Mouse (Mus musculus): ENCODE results near the gene Slc7a10. TPM values are rescaled to one million over a fixed set of nuclear protein-coding genes. Genes with fewer than 3 reads are reported as not detected.
A peak's percentile ranks its signal among the peaks of the same experiment; 100 is the strongest.

The Slc7a10 gene
- polyA plus RNA-seq, 1 experiment from 2014 or later = 3.6 TPM

DNA sequence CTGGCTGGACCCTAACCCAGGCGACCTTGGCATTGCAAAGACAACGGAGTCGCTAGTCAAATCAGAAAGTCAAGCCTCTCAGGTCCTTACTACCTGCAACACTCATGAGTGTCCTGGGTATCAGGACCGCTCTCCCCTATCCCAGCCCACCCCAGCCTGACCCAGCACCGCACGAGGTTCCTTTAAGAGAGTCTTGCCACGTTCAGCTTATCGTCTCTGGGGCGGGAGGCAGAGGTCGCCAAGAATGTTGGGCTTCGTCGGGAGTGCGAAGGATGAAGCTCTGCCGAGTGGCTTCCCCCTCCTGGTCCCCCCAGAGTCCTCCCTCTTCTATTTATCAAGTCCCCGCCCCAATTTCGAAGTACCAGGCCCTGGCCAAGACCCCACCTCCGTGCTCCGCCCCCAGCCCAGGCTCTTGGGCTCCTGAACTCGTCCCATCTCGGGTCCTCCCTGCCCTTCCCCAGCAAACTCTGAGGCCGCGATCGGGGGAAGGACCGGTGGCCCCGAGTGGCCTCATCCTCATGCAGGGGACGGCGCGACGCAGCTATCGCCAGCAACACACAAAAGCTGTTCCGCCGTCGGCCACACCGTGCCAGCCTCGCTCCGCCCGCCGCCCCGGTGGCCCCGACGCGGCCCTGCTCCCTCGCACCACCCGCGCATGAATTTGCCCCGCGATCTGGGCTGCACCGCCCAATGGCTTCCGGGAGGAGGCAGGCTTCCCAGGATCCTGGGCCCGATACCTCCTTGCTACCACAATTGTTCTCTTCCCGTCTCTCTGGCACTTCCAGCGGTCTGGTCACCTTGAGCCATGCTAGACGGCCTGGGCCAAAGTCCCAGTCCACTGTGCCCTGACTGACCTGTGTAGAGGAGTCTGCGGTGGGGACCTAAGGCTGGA, 1.1 kb upstream of the Slc7a10 start:
- Histone ChIP-seq H3K9me3 (0 out of 2 replicates have a peak, but pooled peaks cover 4% of the 10 kb centered on the region), H3K9ac (replicated peaks) (peak overlapping the region; percentile 52), H3K4me2 (replicated peaks) (peak overlapping the region; percentile 61), H3K36me3 (no peaks in the 10 kb centered on the region), H3K4me1 (replicated peaks) (peaks cover 18% of the 10 kb centered on the region), H3K4me3 (replicated peaks) (peak overlapping the region; percentile 38), H3K27ac (no peak overlapping the region), H3K27me3 (peaks cover 49% of the 10 kb centered on the region)
- WGBS = 2% methylated on average over 54 of the region's 54 CpGs
- peak; percentile 64 for ATAC-seq

DNA sequence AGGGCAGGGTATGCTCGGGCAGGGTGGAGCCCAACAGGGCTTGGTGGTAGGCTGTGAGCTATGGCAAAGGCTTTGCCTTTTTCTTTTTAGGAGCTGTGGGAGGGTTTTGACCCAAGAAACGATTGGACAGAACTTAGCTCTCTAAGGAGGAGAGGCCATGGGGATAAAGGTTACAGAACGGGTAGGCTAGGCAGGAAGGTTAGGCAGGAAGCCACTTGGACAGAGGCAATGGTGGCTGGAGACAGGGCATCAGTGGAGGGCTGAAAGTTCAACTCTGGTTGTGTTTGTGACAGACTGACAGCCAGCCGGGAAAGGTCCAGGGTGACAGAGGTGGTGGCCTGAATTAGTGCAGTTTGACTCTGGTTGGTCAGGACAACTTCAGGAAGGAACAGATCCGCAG, 3.5 kb downstream of the Slc7a10 start:
- ATAC-seq = no peak
- WGBS = 74% methylated on average over 5 of the region's 5 CpGs
- H3K4me1 ChIP-seq (replicated peaks) = peaks cover 24% of the 10 kb centered on the region
- H3K4me2 ChIP-seq (replicated peaks) = no peak overlapping the region
- no peak overlapping the region for H3K9ac ChIP-seq (replicated peaks)
- no peak overlapping the region for H3K4me3 ChIP-seq (replicated peaks)
- H3K27me3 ChIP-seq = peaks cover 40% of the 10 kb centered on the region
- H3K9me3 ChIP-seq = no peaks in the 10 kb centered on the region
- H3K36me3 ChIP-seq = no peaks in the 10 kb centered on the region
- no peak overlapping the region for H3K27ac ChIP-seq

DNA sequence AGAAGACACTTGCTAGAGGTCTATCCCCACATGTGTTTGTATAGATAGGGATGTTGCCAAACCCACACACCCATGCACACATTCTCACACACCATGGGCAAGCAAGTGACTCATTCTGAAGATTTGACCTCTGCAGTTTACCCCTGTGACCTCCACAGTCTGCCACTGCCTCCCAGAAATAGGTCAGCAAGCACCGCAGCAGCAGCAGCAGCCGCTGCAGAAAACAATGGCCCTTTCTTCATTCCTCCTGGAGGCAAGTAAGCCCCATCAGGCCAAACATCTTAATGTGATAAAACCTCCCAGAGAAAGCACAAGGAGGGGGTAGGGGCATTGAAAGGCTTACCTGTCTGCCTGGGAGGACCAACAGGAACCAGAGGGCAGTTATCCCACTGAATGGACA, 5.1 kb downstream of the Slc7a10 start:
- Histone ChIP-seq H3K9me3 (no peaks in the 10 kb centered on the region), H3K36me3 (no peaks in the 10 kb centered on the region), H3K4me2 (replicated peaks) (no peak overlapping the region), H3K27ac (no peak overlapping the region), H3K9ac (replicated peaks) (no peak overlapping the region), H3K4me1 (replicated peaks) (peaks cover 8% of the 10 kb centered on the region), H3K4me3 (replicated peaks) (no peak overlapping the region), H3K27me3 (peaks cover 24% of the 10 kb centered on the region)
- no peak for ATAC-seq
- WGBS = 4% methylated on average over 2 of the region's 2 CpGs

- Histone ChIP-seq H3K9ac (replicated peaks) (no peak overlapping the region), H3K36me3 (peaks cover 37% of the 10 kb centered on the region), H3K27ac (no peak overlapping the region), H3K4me2 (replicated peaks) (no peak overlapping the region), H3K4me3 (replicated peaks) (no peak overlapping the region), H3K9me3 (no peaks in the 10 kb centered on the region), H3K27me3 (no peaks in the 10 kb centered on the region), H3K4me1 (replicated peaks) (0 out of 2 replicates have a peak, but pooled peaks cover 10% of the 10 kb centered on the region)
- 70% methylated on average over 2 of the region's 2 CpGs for WGBS
- no peak for ATAC-seq
Observed at GRCm38 (mm10) chr7:35197022-35197421, 10.8 kb downstream of the Slc7a10 start.

- Histone ChIP-seq H3K27ac (no peak overlapping the region), H3K4me2 (replicated peaks) (no peak overlapping the region), H3K4me1 (replicated peaks) (0 out of 2 replicates have a peak, but pooled peaks cover 6% of the 10 kb centered on the region), H3K9me3 (no peaks in the 10 kb centered on the region), H3K36me3 (peaks cover 58% of the 10 kb centered on the region), H3K9ac (replicated peaks) (no peak overlapping the region), H3K4me3 (replicated peaks) (no peak overlapping the region), H3K27me3 (no peaks in the 10 kb centered on the region)
- WGBS = 96% methylated on average over 12 of the region's 12 CpGs
- no peak for ATAC-seq
Observed at GRCm38 (mm10) chr7:35198981-35199754, 13.0 kb downstream of the Slc7a10 start.

DNA sequence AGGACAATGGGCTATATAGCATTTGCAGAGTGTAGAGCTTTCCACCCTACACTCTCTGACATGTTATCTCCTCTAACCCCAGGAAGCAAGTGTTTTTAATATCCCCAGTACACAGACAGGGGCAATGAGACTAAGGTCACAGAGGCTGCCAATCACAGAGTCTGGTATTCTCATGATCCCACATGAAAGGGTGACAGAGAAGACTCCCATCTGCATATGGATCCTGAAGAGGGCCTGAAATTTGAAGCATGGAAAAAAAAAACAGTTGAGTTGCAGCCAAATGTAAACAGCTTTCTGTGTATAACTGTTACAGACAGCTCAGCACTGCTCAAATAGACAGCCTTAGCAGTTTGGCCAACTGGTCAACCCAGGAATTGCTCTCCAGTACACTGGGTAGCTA, 13.6 kb downstream of the Slc7a10 start:
- Histone ChIP-seq H3K27ac (no peak overlapping the region), H3K27me3 (no peaks in the 10 kb centered on the region), H3K4me1 (replicated peaks) (0 out of 2 replicates have a peak, but pooled peaks cover 6% of the 10 kb centered on the region), H3K9ac (replicated peaks) (no peak overlapping the region), H3K9me3 (no peaks in the 10 kb centered on the region), H3K36me3 (peaks cover 64% of the 10 kb centered on the region), H3K4me2 (replicated peaks) (no peak overlapping the region), H3K4me3 (replicated peaks) (no peak overlapping the region)
- ATAC-seq = no peak

GRCm38 (mm10) chr7:35211791-35212190, 25.6 kb downstream of the Slc7a10 start:
- Histone ChIP-seq H3K4me2 (replicated peaks) (no peak overlapping the region), H3K9me3 (no peaks in the 10 kb centered on the region), H3K36me3 (peaks cover 61% of the 10 kb centered on the region), H3K9ac (replicated peaks) (no peak overlapping the region), H3K27me3 (no peaks in the 10 kb centered on the region), H3K4me1 (replicated peaks) (peaks cover 30% of the 10 kb centered on the region), H3K4me3 (replicated peaks) (no peak overlapping the region), H3K27ac (no peak overlapping the region)
- WGBS = 97% methylated on average over 4 of the region's 4 CpGs
- ATAC-seq = no peak

GRCm38 (mm10) chr7:35214442-35215222, 28.4 kb downstream of the Slc7a10 start:
- Histone ChIP-seq H3K9me3 (no peaks in the 10 kb centered on the region), H3K4me1 (replicated peaks) (peaks cover 30% of the 10 kb centered on the region), H3K4me2 (replicated peaks) (peak overlapping the region; percentile 75), H3K36me3 (peaks cover 34% of the 10 kb centered on the region), H3K27me3 (no peaks in the 10 kb centered on the region), H3K27ac (peak overlapping the region; percentile 92), H3K9ac (replicated peaks) (peak overlapping the region; percentile 95), H3K4me3 (replicated peaks) (peak overlapping the region; percentile 74)
- under 1% methylated on average over 43 of the region's 79 CpGs for WGBS
- ATAC-seq = peak; percentile 62

DNA sequence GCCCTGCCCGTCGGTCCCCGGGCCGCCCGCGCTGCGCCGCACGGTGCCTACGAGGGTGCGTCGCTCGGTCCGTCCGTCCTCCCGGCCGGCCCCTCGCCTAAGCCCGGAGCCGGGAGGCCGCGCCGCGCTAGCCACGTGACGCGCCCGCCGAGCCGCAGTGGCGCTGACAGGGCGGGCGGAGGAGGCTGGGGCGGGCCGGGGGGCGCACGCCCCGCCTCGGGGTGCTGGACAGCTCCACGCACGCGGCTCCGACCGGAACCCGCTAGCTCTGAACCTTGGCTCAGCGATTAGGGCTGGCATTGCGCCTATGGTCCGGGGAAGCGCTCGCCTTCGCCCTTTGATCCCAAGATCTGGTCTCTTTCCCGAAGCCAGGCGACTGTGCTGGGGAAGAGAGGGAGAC, 29.0 kb downstream of the Slc7a10 start, which contains the start of gene Lrp3:
TSS of gene Lrp3 (minus strand) at position 274 of the 400 bp plus-strand sequence.
- peak; percentile 89 for ATAC-seq

GRCm38 (mm10) chr7:35215731-35216130, 29.5 kb downstream of the Slc7a10 start:
- no peaks in the 10 kb centered on the region for H3K9me3 ChIP-seq
- 44% methylated on average over 5 of the region's 5 CpGs for WGBS
- H3K4me2 ChIP-seq (replicated peaks) = peak overlapping the region; percentile 75
- no peaks in the 10 kb centered on the region for H3K27me3 ChIP-seq
- peaks cover 30% of the 10 kb centered on the region for H3K4me1 ChIP-seq (replicated peaks)
- peak overlapping the region; percentile 74 for H3K4me3 ChIP-seq (replicated peaks)
- H3K27ac ChIP-seq = peak overlapping the region; percentile 92
- no peak for ATAC-seq
- H3K36me3 ChIP-seq = peaks cover 23% of the 10 kb centered on the region
- peak overlapping the region; percentile 95 for H3K9ac ChIP-seq (replicated peaks)

More for the DNA sequence above, 29.0 kb downstream of the Slc7a10 start, which contains the start of gene Lrp3:
- H3K9ac ChIP-seq (replicated peaks) = peak within 1 kb of the TSS; percentile 95
- peak within 1 kb of the TSS; percentile 74 for H3K4me3 ChIP-seq (replicated peaks)
- H3K9me3 ChIP-seq = no peaks in the 10 kb centered on the region
- H3K27ac ChIP-seq = peak within 1 kb of the TSS; percentile 92
- H3K4me2 ChIP-seq (replicated peaks) = peak within 1 kb of the TSS; percentile 75
- peaks cover 28% of the 10 kb centered on the region for H3K36me3 ChIP-seq
- WGBS = 0% methylated on average over 53 of the region's 53 CpGs
- peaks cover 30% of the 10 kb centered on the region for H3K4me1 ChIP-seq (replicated peaks)
- H3K27me3 ChIP-seq = no peaks in the 10 kb centered on the region

DNA sequence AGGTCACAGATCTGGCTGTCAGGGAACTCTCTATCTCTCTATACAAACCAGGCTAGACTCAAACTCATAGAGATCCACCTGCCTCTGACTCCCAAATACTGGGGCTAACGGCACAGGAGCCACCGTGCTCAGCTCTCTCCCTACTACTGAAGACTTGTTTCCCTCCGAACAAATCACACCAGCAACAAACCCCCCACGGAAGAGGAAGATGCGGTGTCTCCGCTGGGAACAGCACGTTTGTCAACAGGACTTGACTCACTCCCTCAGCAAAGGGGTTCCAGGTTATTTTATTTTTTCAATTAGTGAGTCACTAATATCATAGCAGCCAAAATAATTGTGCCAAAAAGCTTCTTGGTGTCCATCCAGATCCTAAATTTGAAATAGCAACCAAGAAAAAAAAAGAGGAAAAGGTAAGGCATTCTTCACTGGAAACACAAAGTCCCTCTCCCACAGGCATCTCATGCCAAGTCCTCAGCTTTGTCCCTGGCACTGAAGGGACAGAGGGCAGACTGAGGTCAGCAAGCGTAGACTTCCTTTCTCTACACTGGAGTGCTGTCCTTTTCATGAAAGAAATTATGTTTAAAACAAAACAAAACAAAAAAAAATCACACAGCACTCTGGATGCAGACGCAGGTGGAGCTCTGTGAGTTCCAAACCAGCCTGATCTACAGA, 34.6 kb downstream of the Slc7a10 start:
- WGBS = 74% methylated on average over 9 of the region's 9 CpGs

More for the DNA sequence above, 34.6 kb downstream of the Slc7a10 start:
- Histone ChIP-seq H3K9ac (replicated peaks) (no peak overlapping the region), H3K4me3 (replicated peaks) (no peak overlapping the region), H3K36me3 (no peaks in the 10 kb centered on the region), H3K9me3 (no peaks in the 10 kb centered on the region), H3K4me1 (replicated peaks) (peaks cover 3% of the 10 kb centered on the region; the same call in 1 of the 2 replicates), H3K27me3 (no peaks in the 10 kb centered on the region), H3K27ac (no peak overlapping the region), H3K4me2 (replicated peaks) (no peak overlapping the region)
- no peak for ATAC-seq
